Mouse (Mus musculus): Measurements from ENCODE around the gene Olfr1509. TPM values are rescaled to one million over a fixed set of nuclear protein-coding genes. Genes with fewer than 3 reads are reported as not detected.

Olfr1509 gene
- polyA plus RNA-seq, 1 experiment: not detected

DNA sequence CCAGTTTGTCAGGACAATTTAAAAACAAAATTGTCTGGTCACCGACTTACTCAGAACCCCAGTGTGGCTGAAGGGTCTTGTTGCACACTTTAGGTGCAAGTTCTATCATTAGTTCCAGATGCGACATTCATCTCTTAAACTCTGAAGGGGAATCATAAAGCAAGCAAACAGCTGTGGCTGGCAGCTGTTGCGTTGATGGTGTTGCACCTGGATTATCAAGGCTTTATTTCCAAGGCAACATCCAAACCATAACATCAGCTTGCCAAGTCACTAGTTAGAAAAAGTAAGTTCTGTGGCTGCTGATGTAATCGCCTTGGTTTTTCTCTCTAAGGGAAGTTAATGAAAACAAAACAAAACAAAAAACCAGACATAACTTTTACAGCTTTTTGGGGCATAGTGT is 52.7 kb downstream of the Olfr1509 start, which contains the start of gene Olfr1507:
TSS of gene Olfr1507 (minus strand) at position 234 of the 400 bp plus-strand sequence.
- H3K4me1 ChIP-seq (ENCODE audit: control insufficient read depth, insufficient read depth, low read length): no peaks in the 10 kb centered on the region
- H3K4me3 ChIP-seq (ENCODE audit: insufficient read depth, low read depth, low read length): no peak within 1 kb of the TSS
- no peak within 1 kb of the TSS for H3K27ac ChIP-seq (ENCODE audit: insufficient read depth, low read depth, low read length)
- WGBS: 91% methylated on average over 4 of the region's 4 CpGs
- no peak for TF ChIP-seq CTCF (IDR thresholded peaks at IDR 0.05; ENCODE audit: insufficient read depth, low read depth, low read length)
- no peak for TF ChIP-seq POLR2A (IDR thresholded peaks at IDR 0.05; ENCODE audit: insufficient read depth, low read depth, low read length)

Other genes starting within 250 kb of the Olfr1509 start
- not detected in 2 replicates for gene Supt16, start 245.6 kb upstream of the Olfr1509 start, polyA plus RNA-seq (2012; ENCODE audit: insufficient read depth, insufficient read length, low replicate concordance, missing spikeins)
- 792 TPM in 1 of 2 replicates, not detected in the other for gene Chd8, start 185.2 kb upstream of the Olfr1509 start, polyA plus RNA-seq (2012; ENCODE audit: insufficient read depth, insufficient read length, low replicate concordance, missing spikeins)
- not detected in 2 replicates for gene Tox4, start 163.8 kb upstream of the Olfr1509 start, polyA plus RNA-seq (2012; ENCODE audit: insufficient read depth, insufficient read length, low replicate concordance, missing spikeins)
- gene Rab2b, start 163.4 kb upstream of the Olfr1509 start, polyA plus RNA-seq (2012; ENCODE audit: insufficient read depth, insufficient read length, low replicate concordance, missing spikeins): 394 TPM in 1 of 2 replicates, not detected in the other
- gene Mettl3, start 137.9 kb upstream of the Olfr1509 start, polyA plus RNA-seq (2012; ENCODE audit: insufficient read depth, insufficient read length, low replicate concordance, missing spikeins): not detected in 2 replicates
- gene Sall2, start 114.2 kb upstream of the Olfr1509 start, polyA plus RNA-seq (2012; ENCODE audit: insufficient read depth, insufficient read length, low replicate concordance, missing spikeins): not detected in 2 replicates
- gene Olfr1513, start 86.6 kb upstream of the Olfr1509 start, polyA plus RNA-seq (2012; ENCODE audit: insufficient read depth, insufficient read length, low replicate concordance, missing spikeins): not detected in 2 replicates
- not detected in 2 replicates for gene Olfr1512, start 63.8 kb upstream of the Olfr1509 start, polyA plus RNA-seq (2012; ENCODE audit: insufficient read depth, insufficient read length, low replicate concordance, missing spikeins)
- not detected in 2 replicates for gene Olfr1511, start 45.6 kb upstream of the Olfr1509 start, polyA plus RNA-seq (2012; ENCODE audit: insufficient read depth, insufficient read length, low replicate concordance, missing spikeins)
- gene Olfr1510, start 28.6 kb upstream of the Olfr1509 start, polyA plus RNA-seq (2012; ENCODE audit: insufficient read depth, insufficient read length, low replicate concordance, missing spikeins): not detected in 2 replicates
- not detected in 2 replicates for gene Olfr1508, start 24.5 kb downstream of the Olfr1509 start, polyA plus RNA-seq (2012; ENCODE audit: insufficient read depth, insufficient read length, low replicate concordance, missing spikeins)
- not detected in 2 replicates for gene Olfr1507, start 52.8 kb downstream of the Olfr1509 start, polyA plus RNA-seq (2012; ENCODE audit: insufficient read depth, insufficient read length, low replicate concordance, missing spikeins)

All from olfactory bulb, adult 2 months (tissue).